Mouse (Mus musculus): ENCODE results near the gene Lrp10.
A peak's percentile ranks its signal among the peaks of the same experiment; 100 is the strongest.

GRCm38 (mm10) chr14:54464293-54465005, 512 bp downstream of the Lrp10 start:
- TF ChIP-seq CTCF (conservative IDR thresholded peaks at IDR 0.05; ENCODE audit: low read length) (peak; percentile 56), NANOG (IDR thresholded peaks at IDR 0.05; ENCODE audit: borderline replicate concordance, low read length) (no peak)

Data from E14TG2a.4 (cell line).